Mouse (Mus musculus) cerebellum, adult (tissue): ENCODE results near the gene Rsu1.

Experiments
- ATAC-seq: cut with Nextera tagmentation; 2 replicates; pipeline ENCODE4 v1.9.2; 2017; ENCODE audit warnings: mild to moderate bottlenecking, moderate library complexity, mixed read lengths; ENCODE audit not compliant: insufficient number of reproducible peaks, low FRiP score, low TSS enrichment

The Rsu1 gene

GRCm38 (mm10) chr2:13271165-13271957 lies at the start of gene Rsu1:
TSS of gene Rsu1 (minus strand) at chr2:13271415.
- ATAC-seq, result peak; percentile 98

GRCm38 (mm10) chr2:13303376-13303775 lies 32.2 kb upstream of the Rsu1 start:
- ATAC-seq, result no peak

- ATAC-seq, result no peak
Measured at GRCm38 (mm10) chr2:13299031-13299430, 27.8 kb upstream of the Rsu1 start.

GRCm38 (mm10) chr2:13297733-13298132 lies 26.5 kb upstream of the Rsu1 start:
- ATAC-seq, result no peak

GRCm38 (mm10) chr2:13290661-13291060 lies 19.4 kb upstream of the Rsu1 start:
- 0 out of 2 replicates have a peak, but pooled peaks have one; percentile 23 for ATAC-seq

- no peak for ATAC-seq
Measured at GRCm38 (mm10) chr2:13290070-13290469, 18.9 kb upstream of the Rsu1 start.

- peak; percentile 24; the same call in 1 of the 2 replicates for ATAC-seq
Measured at GRCm38 (mm10) chr2:13278114-13278862, 7.1 kb upstream of the Rsu1 start.

GRCm38 (mm10) chr2:13275874-13276273 lies 4.7 kb upstream of the Rsu1 start:
- no peak for ATAC-seq

- peak; percentile 3; the same call in 1 of the 2 replicates for ATAC-seq
Measured at GRCm38 (mm10) chr2:13270736-13271135, 479 bp downstream of the Rsu1 start.

GRCm38 (mm10) chr2:13268681-13269293 lies 2.4 kb downstream of the Rsu1 start:
- no peak for ATAC-seq

GRCm38 (mm10) chr2:13264875-13265274 lies 6.3 kb downstream of the Rsu1 start:
- ATAC-seq, result no peak; the same call in 1 of the 2 replicates

- ATAC-seq, result no peak
Measured at GRCm38 (mm10) chr2:13263150-13263549, 8.1 kb downstream of the Rsu1 start.

GRCm38 (mm10) chr2:13258606-13259005 lies 12.6 kb downstream of the Rsu1 start:
- no peak for ATAC-seq

GRCm38 (mm10) chr2:13240711-13241110 lies 30.5 kb downstream of the Rsu1 start:
- ATAC-seq, result no peak

- ATAC-seq, result peak; percentile 46
Measured at GRCm38 (mm10) chr2:13237140-13237901, 33.9 kb downstream of the Rsu1 start.

- no peak for ATAC-seq
Measured at GRCm38 (mm10) chr2:13235696-13236095, 35.5 kb downstream of the Rsu1 start.

- no peak for ATAC-seq
Measured at GRCm38 (mm10) chr2:13234796-13235195, 36.4 kb downstream of the Rsu1 start.

GRCm38 (mm10) chr2:13233902-13234301 lies 37.3 kb downstream of the Rsu1 start:
- no peak for ATAC-seq

- no peak for ATAC-seq
Measured at GRCm38 (mm10) chr2:13233254-13233835, 37.9 kb downstream of the Rsu1 start.

- ATAC-seq, result no peak
Measured at GRCm38 (mm10) chr2:13232305-13232704, 38.9 kb downstream of the Rsu1 start.
